Mouse (Mus musculus) heart, postnatal 25 days (tissue): ENCODE data around the gene Rnf207. TPM values are rescaled to one million over a fixed set of nuclear protein-coding genes. Genes with fewer than 3 reads are reported as not detected.
A peak's percentile ranks its signal among the peaks of the same experiment; 100 is the strongest.

Source experiments
- DNase-seq: peaks from one replicate; pipeline ENCODE4 v3.0.0; 2022; ENCODE audit warnings: low spot score
- intact Hi-C: fragments of 180-260 bp; cut with DNase I; formaldehyde crosslinking; loops from one replicate; pipeline ENCODE4 v1.15.1; 2025
- total RNA-seq, 2 experiments: library from RNA; stranded (reverse); gene quantifications; 2 replicates each; pipeline ENCODE4 v1.2.3; 2021

Gene Rnf207
- 10 to 100 TPM; 69.6 to 73.3 TPM for total RNA-seq

GRCm38 (mm10) chr4:152318517-152319234 is at the start of gene Rnf207:
Gene Rnf207 (minus strand): TSS chr4:152318993.
- DNase-seq: peak; percentile 50
- intact Hi-C loops: no loop called here

GRCm38 (mm10) chr4:152365228-152365627 is 46.4 kb upstream of the Rnf207 start:
- no peak for DNase-seq
- intact Hi-C loops: no loop called here

- no peak for DNase-seq
- intact Hi-C loops: no loop called here
Observed at GRCm38 (mm10) chr4:152362180-152362579, 43.4 kb upstream of the Rnf207 start.

GRCm38 (mm10) chr4:152360855-152361254 is 42.1 kb upstream of the Rnf207 start:
- intact Hi-C loops: no loop called here
- DNase-seq: no peak

GRCm38 (mm10) chr4:152359700-152360099 is 40.9 kb upstream of the Rnf207 start:
- DNase-seq: no peak
- intact Hi-C loops: no loop called here

GRCm38 (mm10) chr4:152355672-152356071 is 36.9 kb upstream of the Rnf207 start:
- intact Hi-C loops: no loop called here

GRCm38 (mm10) chr4:152353886-152354637 is 35.3 kb upstream of the Rnf207 start:
- intact Hi-C loops: loop anchor here (5.0 kb wide), 1 partner anchor 63 kb away; no protein-coding TSS in a partner anchor
- no peak for DNase-seq

More at GRCm38 (mm10) chr4:152355672-152356071, 36.9 kb upstream of the Rnf207 start:
- no peak for DNase-seq

- intact Hi-C loops: loop anchor here (5.0 kb wide), 1 partner anchor 66 kb away; no protein-coding TSS in a partner anchor
- DNase-seq: no peak
Observed at GRCm38 (mm10) chr4:152351422-152352305, 32.9 kb upstream of the Rnf207 start.

- intact Hi-C loops: loop anchor here (5.0 kb wide), 1 partner anchor 66 kb away; no protein-coding TSS in a partner anchor
- no peak for DNase-seq
Observed at GRCm38 (mm10) chr4:152350722-152351421, 32.1 kb upstream of the Rnf207 start.

GRCm38 (mm10) chr4:152349837-152350381 is 31.1 kb upstream of the Rnf207 start:
- no peak for DNase-seq
- intact Hi-C loops: loop anchor here (5.0 kb wide), 1 partner anchor 67 kb away; no protein-coding TSS in a partner anchor

GRCm38 (mm10) chr4:152345120-152345889 is 26.5 kb upstream of the Rnf207 start:
- peak; percentile 64 for DNase-seq
- intact Hi-C loops: no loop called here

- DNase-seq: no peak
- intact Hi-C loops: no loop called here
Observed at GRCm38 (mm10) chr4:152344651-152345050, 25.9 kb upstream of the Rnf207 start.

- DNase-seq: no peak
- intact Hi-C loops: no loop called here
Observed at GRCm38 (mm10) chr4:152343296-152343695, 24.5 kb upstream of the Rnf207 start.

GRCm38 (mm10) chr4:152340584-152341284 is 21.9 kb upstream of the Rnf207 start:
- no peak for DNase-seq
- intact Hi-C loops: no loop called here

GRCm38 (mm10) chr4:152339293-152339790 is 20.5 kb upstream of the Rnf207 start:
- intact Hi-C loops: no loop called here
- no peak for DNase-seq

- intact Hi-C loops: no loop called here
- DNase-seq: no peak
Observed at GRCm38 (mm10) chr4:152338419-152339292, 19.9 kb upstream of the Rnf207 start, which contains the start of gene Chd5. Gene Chd5 (plus strand): TSS chr4:152338651.

- intact Hi-C loops: no loop called here
- DNase-seq: no peak
Observed at GRCm38 (mm10) chr4:152337772-152338171, 19.0 kb upstream of the Rnf207 start.
